Mouse (Mus musculus) fibroblast of lung, adult 2 months (primary cell): Measurements from ENCODE around the gene Gm4491.

Experiments
- DNase-seq: peaks from one replicate; pipeline ENCODE4 v3.0.0-alpha.2; 2011; ENCODE audit warnings: low read depth

The Gm4491 gene

DNA sequence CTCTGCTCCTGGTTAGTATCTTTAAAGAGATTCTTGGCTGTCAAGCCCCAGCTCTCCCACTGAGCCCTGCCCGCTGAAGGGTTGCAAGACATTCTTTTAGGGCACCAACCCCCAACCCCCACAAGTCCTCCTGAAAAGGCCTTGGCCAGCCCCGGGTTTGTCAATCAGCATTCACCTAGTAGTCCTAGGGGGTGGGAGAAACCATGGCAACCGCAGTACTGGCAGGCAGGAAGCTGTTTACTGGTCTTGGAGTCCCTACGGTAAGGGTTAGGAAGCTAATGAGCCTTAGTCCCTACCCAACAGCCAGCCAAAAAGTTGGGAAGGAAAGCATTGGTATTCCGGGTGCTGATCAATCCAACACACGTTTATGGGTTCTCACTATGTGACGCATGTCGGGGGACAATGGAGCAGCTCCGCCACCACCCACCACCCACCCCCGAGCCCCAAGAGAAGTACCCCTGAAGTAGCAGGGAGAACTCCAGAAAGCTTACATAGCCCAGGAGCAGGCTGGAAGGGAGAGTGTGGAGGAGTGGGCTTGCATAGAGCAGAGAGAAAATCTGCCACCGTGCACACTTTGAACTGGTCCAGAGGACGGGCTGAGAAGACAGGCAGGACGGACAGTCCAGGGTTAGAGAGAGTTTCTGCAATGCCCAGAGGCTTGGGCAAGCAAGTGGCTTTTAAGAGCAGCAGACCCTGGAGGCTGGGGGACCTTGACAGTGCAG, at the start of gene Gm4491:
Gene Gm4491 (minus strand): TSS at position 61 of the 722 bp plus-strand sequence.
- DNase-seq = no peak

- DNase-seq = peak; percentile 64
Measured at GRCm38 (mm10) chr14:57161833-57162232, 46.1 kb upstream of the Gm4491 start.

- DNase-seq = peak; percentile 61
Measured at GRCm38 (mm10) chr14:57161201-57161600, 45.5 kb upstream of the Gm4491 start.

GRCm38 (mm10) chr14:57154916-57155315, 39.2 kb upstream of the Gm4491 start:
- no peak for DNase-seq

DNA sequence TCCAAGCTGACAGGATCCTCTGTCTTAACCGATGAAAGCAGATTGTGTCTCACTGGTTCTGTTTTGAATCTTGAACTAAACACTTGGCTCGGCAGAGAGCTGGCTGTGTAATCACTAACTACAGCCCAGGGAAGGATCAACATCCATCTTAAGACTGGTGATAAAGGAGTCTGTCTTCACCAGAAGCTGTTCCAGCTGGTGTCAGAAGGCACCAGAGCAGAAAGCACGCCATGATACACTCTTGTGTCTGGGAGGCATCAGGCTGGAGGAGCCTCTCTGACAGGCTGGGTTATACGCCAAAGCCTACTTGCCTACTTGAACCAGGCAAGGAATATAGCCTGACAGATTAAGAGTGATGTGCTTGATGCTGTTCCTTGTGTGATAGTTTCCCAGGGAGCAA, 30.1 kb upstream of the Gm4491 start:
- no peak for DNase-seq

- DNase-seq = no peak
Measured at GRCm38 (mm10) chr14:57135265-57135664, 19.6 kb upstream of the Gm4491 start.

DNA sequence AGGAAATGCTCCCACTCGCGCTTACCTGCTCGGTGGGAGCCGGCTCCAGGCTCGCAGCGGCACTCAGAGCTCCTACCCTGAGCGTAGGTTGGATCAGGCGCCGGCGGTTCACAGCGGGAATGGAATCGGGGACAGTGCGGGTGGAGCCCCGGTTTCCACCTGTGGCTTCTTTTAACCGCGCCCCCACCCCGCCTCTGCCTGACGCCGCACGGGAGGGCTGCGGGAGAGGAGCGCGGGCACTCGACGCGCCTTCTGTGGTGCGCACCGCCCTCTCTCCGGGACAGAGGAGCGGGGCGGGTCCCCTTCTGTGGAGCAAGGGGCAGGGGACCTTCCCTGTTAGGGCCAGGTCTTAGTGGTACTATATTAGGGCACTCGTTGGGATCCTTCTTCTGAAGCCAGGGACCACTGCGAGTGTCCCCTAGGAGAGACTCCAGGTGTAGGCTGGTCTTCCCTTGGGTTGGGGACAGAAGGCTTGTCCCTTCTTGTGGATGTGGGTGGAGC, 17.5 kb upstream of the Gm4491 start, which contains the start of gene Gjb6:
Gene Gjb6 (minus strand): TSS at position 451 of the 501 bp plus-strand sequence.
- DNase-seq = no peak

DNA sequence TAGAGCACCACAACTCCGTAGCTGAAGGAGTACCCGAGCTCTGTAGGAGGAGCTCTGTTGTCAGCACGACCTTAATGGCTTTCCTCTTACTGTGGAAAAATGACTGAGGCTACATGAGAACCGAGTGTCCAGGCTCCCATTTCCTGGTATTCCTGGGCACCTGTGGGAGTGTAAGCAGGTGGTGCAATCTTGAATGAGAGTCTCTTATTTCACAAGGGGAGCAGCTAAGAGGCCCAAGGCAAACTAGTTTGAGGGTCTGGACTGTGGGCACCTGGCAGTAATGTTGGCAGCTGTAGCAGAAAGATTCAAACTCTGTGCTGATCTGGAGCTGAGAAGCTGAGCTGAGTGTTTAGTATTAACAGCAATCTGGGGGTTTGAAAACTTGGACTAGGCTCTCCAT, 11.7 kb upstream of the Gm4491 start:
- no peak for DNase-seq

GRCm38 (mm10) chr14:57122295-57122694, 6.6 kb upstream of the Gm4491 start:
- no peak for DNase-seq

DNA sequence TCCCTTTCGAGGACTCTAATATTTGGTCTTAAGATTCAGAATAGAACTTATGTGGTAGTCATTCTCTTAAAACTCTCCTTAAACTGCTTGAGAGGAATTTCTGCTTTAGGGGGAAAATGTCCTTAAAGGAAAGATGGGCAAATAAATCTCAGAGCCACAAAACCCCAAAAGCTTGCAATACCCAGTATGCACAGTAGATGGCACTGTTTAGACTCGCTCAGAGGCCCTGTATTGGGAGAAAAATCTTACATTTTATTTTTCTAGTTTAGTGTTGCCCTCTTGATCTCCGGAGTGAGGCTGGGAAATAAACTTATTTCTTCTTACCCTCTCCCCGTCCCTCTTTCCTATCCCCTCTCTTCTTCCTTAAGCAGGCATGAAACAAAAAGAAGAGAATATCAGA, 6.5 kb downstream of the Gm4491 start:
- peak; percentile 24 for DNase-seq

- no peak for DNase-seq
Measured at GRCm38 (mm10) chr14:57107916-57108315, 7.8 kb downstream of the Gm4491 start.

DNA sequence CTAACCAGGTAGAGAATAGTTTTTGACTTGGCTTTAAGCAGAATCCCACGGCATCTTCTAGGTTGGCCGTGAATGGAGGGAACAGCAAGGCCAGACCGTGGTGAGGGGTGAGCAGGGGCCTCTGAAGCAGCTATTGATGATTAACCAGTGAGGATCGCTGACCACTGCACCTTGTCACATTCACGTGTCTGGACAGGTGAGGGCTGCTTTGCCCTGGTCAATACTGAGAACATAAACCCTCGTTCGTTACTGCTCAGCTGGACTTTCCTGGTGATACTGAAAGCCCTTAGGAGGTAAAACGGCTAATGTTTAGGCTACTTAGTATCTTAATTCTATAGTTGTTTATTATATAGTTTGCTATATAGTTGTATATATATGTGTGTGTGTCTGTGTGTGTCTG, 8.6 kb downstream of the Gm4491 start:
- no peak for DNase-seq

- no peak for DNase-seq
Measured at GRCm38 (mm10) chr14:57105721-57106120, 10.0 kb downstream of the Gm4491 start.

- no peak for DNase-seq
Measured at GRCm38 (mm10) chr14:57105111-57105510, 10.6 kb downstream of the Gm4491 start.

- no peak for DNase-seq
Measured at GRCm38 (mm10) chr14:57104106-57105023, 11.3 kb downstream of the Gm4491 start, which contains the start of gene Gjb2. Gjb2 (minus strand) TSS chr14:57104702.

DNA sequence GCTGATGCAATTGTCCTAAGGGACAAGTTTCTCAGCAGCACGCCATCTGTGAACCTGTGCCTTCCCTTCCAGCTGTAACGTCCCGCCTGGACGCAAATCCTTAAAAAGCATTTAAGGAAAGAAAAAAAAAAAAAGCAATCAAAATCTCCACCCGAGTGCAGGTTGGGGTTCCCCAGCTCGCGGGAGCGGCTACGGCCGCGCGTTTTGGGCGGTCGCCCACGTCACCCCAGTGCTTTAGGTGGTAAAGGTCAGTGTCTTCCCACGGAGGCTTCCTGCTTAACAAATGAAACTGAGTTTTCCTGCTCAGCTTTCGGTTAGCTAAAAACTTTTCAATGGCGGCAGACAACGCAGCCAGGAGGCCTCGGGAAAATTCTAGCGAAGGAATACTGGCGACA, 12.0 kb downstream of the Gm4491 start:
- no peak for DNase-seq

GRCm38 (mm10) chr14:57103121-57103520, 12.6 kb downstream of the Gm4491 start:
- DNase-seq = no peak

- DNase-seq = no peak
Measured at GRCm38 (mm10) chr14:57101623-57102022, 14.1 kb downstream of the Gm4491 start.

GRCm38 (mm10) chr14:57095855-57096254, 19.8 kb downstream of the Gm4491 start:
- no peak for DNase-seq

GRCm38 (mm10) chr14:57093029-57093428, 22.7 kb downstream of the Gm4491 start:
- DNase-seq = no peak

DNA sequence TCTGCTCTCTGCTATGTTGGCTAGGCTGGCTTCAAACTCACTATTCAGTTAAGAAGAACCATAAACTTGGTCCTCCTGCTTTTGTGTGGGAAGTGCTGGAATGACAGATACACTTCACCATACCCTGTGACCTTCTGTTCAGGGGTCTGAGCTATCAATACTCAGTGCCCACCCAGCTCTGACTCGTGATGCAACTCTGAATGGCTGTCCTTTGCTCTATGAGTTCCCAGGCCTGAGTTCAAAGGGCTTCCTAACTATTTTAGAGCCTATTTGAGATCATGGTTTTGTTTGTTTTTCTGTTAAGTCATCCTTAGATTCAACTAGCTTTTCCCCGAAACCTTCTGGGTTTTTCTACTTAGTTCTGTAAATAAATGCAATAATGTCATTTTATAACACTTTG, 25.7 kb downstream of the Gm4491 start:
- no peak for DNase-seq

DNA sequence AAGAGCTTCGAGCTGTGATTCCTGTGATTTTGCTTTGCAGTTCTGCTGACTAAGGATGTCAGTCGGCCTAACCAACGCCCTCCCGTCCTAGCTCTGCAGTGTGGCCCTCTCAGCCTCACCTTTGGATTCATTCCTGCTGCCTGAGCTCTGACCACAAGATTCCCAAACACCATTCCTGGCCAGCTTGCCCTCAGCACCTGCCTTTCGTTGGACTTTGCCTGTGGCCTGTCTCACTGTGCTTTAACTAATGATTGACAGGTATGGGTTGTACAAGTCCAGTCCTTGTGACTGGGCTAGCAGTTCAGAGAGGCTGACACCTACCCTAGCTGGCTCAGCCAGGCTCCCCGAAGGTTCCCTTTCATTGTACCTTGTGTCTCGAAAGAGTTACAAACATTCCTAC, 26.6 kb downstream of the Gm4491 start:
- no peak for DNase-seq

- DNase-seq = peak; percentile 37
Measured at GRCm38 (mm10) chr14:57084180-57084668, 31.5 kb downstream of the Gm4491 start.
